Mouse (Mus musculus) cerebellum, postnatal 36 days (tissue): ENCODE results near the gene Slc25a21.
A peak's percentile ranks its signal among the peaks of the same experiment; 100 is the strongest.

ENCODE experiments used
- DNase-seq, 2 experiments: peaks; one replicate each; pipeline ENCODE4 v3.0.0; 2021 to 2022; ENCODE audit warnings: mixed read lengths in 2 of 2

Gene Slc25a21

DNA sequence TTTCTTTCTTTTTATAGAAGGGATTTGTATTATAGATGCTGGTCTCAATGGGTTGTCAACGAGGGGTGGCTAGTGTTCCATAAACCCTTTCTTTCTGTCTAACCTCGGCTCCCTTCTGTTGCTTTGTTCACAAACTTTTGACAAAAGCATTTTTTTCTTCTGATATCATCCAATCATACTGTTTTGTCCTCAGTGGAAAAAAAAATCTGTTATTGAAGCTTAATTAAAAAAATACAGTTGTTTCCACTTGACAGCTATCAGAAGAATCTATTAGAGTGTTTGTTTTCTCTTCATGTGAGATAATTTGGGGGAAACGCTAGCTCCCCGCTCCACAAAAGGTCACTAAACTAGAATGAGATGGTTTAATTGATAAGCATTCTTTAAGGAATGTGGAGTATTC, 469.6 kb downstream of the Slc25a21 start:
- no peak for DNase-seq

DNA sequence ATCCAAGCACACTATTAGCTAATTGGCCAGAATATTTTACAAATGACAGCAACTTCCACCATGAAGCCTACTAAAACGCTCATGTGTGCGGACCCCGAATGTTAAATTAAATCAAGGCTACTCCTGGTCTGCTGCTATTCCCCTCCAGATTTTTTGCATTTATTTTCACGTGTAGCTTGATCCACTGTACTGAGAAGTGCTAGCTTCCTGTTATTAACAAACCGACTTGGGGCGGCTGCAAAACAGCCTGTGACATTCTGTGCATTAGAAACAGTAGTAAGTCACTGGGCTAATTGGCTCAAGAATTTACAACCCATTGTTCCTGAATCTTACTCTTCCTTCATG, 478.6 kb downstream of the Slc25a21 start:
- no peak for DNase-seq

DNA sequence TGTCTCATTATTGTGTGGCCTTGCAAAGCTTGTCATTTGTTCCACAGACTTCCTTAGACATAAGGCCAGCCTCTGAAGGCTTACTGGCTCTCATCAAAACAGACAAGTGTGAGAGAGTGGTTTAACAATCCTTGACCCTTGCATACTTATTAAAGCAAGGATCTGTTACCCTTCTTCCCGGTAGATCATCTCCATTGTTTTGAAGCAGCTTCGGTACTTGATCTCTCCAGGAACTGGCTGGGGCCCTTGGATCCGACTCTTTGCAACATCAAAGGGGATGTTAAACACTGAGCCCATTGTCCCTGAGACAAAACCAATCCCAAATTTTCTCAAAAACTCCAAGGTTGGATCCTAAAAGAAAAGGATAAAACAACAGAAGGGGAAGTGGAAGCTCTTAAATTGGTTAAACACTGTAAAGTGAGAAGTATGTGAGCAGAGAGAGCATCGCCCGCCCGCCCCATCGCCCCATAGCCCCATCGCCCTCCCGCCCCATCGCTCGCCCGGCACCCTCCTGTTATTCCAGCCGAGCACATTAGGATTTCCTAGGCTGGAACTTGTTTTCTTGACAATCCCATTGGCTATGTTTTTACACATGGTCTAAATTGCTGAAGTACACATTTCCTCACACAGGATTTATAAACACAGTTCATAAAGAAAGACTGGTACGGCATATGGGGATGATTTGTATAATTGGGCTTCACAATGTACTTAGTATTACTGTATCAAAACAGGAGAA, 479.1 kb downstream of the Slc25a21 start:
- DNase-seq: no peak

- DNase-seq: no peak
These were observed 496.3 kb downstream of the Slc25a21 start for GRCm38 (mm10) chr12:56701004-56701403.

- no peak for DNase-seq
These were observed 497.1 kb downstream of the Slc25a21 start for GRCm38 (mm10) chr12:56699915-56700900.

DNA sequence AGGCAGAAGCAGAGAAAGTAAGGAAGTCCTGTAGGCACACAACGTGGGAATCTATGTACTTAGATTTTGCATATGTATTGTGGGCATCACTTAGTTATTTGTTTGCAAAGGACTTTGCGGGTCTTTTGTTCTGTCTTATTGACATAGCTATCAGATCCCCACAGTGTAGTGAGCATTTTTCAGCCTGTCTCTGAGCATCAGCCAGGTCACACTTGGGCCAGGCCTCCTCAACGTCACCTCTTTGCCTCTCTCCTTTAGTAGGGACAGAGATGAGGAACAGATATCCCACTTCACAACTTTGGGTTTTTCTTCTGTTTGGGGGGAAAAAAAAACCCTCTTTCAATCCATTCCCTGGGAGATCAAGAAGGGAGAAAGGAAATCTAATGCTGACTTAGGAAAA, 497.9 kb downstream of the Slc25a21 start:
- DNase-seq: no peak

DNA sequence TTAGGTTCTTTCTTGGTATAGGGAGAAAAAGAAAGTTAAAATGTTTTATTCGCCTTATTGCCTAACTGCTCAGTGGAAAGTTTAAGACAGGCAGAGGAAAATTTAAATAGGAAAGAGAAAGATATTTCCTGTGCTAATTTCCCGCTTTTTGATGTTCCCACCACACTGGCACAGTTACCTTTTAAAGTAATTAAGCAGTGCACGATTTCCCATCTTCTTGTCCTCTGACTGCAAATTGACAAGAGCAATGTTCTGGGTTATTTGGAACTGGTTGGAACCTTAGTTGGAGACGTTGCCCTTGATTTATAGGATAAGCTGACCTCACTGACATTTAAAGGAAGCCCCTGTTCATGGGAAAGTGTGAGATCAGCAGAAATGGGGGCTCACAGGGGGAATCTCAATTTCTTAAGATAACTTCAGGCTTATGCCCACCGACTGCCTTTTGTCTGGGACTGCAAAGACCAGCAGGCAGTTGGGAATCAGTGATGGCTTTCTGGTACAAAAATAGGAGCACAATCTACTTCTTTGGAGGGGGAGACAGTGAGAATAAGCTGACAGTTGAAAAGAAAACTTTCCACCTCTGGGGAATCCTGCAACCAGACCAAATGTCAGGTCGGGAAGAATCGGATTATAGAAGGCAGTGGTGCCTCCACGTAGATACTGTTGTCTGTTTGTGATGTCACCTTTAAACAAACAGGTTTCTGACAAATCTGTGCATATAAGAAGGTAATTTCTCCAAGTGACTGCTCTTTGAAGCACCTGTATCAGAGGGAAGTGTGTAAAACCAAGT, 498.9 kb downstream of the Slc25a21 start:
- no peak for DNase-seq

GRCm38 (mm10) chr12:56697785-56698184, 499.5 kb downstream of the Slc25a21 start:
- DNase-seq: no peak

DNA sequence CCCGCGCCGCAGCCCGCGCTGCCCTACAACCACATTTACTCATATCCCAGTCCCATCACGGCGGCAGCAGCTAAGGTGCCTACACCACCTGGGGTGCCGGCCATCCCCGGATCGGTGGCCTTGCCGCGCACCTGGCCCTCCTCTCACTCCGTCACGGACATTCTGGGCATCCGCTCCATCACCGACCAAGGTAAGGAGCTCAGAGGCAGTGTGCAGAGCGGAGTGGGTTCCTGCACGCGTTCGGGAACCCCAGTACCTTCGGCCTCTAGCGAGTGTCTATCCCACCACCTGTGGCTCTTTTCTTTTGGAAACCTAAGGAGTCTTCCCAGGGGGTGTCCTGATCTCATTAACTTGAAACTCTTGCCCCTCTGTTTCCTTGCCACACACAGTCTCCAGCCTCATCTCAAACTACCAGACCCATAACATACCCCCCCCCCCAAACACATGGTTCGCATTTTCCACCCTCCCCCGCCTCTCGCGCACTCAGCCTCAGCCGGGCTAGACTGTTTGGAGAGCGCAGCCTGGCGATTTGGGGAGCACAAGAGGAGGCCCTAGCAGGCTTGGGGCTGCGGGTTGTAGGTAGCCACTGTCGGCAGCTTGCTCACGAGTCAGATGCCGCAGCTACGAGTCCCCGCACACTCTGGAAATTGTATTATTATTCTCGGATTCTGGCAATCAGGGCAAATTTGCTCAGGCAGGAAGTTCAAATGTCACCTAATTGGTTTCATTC, 500.1 kb downstream of the Slc25a21 start:
- DNase-seq: no peak

DNA sequence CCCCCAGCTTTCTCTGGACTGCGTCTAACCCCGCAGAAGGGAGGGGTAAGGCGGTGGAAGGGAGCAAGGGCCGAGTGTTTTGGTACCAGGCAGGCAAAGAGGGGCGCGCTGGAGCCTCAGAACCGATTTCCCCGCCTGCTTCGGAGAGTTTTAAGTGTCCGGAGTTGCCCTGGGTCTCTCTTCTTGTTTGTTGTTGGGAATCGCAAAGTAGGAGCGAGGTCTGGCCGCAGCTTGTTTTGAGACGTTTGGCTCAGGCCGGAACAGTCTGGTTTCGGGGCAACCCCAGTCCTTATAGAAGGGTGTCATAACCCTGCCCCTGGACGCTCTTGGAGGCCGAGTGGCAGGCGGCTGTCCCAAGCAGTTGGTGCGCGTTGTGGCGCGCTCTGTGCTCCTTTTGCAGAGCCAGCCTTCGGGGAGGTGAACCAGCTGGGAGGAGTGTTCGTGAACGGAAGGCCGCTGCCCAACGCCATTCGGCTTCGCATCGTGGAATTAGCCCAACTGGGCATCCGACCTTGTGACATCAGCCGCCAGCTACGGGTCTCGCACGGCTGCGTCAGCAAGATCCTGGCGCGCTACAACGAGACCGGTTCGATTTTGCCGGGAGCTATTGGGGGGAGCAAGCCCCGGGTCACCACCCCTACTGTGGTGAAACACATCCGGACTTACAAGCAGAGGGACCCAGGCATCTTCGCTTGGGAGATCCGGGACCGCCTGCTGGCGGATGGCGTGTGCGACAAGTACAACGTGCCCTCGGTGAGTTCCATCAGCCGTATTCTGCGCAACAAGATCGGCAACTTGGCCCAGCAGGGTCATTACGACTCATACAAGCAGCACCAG, 500.9 kb downstream of the Slc25a21 start:
- DNase-seq: no peak

DNA sequence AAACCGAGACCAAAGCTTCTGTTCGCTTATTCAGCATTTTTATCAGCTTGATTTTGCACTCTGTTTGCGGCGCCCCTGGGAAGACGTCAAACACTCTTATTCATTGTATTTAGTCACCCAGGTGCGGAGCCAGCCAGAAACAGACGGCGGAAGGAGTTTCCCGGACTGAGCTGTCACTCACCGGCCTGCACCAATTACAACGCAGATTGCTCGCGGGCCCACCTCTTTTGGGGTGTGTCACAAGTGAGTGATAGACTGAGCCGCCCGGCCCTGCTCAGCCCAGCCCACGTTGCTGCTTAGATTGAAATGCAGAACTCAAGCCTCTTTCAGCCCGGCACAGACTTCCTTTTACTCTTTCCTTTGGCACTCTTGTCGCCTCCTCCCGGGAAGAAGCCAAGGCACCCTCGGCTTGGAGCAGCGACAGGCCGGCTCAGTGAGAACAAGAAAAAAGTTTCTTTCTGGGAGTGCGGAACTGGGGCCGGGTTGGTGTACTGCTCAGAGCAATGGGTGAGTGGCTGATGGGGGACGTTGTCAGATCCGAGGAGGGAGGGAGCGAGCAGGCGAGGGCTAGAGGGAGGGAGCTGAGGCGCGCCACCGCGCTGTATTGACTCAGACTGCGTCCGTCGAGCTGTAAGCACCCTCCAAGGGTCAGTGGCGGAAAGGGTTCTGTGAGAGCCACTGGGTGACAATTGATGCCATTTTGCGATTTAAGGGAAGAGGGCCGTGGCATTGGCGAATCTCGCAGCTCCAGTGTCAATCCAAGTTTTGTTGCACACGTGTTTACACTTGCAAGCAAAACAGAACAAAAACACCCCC, 501.7 kb downstream of the Slc25a21 start:
- DNase-seq: peak in 1 of 2 experiments; percentile 14

DNA sequence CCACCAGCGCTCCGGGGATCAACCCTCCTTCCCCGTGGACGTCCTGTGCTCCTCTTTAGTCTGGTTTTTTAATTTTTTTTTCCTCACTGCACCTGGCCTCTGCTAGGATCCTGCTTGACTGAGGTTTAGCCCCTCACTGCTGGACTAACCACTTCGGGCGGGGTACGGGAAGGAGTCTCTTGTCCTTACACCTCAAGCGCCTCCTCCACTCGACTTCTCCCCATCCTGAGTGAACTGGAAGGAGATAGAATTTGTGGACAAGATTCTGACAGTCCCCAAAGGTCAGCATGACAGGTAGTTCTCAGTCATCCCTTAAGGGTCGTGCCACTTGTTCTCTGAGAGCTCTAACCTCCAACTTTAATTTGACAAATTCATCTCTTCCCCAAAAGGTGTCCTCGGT, 502.3 kb downstream of the Slc25a21 start:
- no peak for DNase-seq

- DNase-seq: no peak
These were observed 502.9 kb downstream of the Slc25a21 start for GRCm38 (mm10) chr12:56694361-56694760.

GRCm38 (mm10) chr12:56693411-56694098, 503.7 kb downstream of the Slc25a21 start:
- DNase-seq: no peak

GRCm38 (mm10) chr12:56692536-56692935, 504.7 kb downstream of the Slc25a21 start:
- no peak for DNase-seq

DNA sequence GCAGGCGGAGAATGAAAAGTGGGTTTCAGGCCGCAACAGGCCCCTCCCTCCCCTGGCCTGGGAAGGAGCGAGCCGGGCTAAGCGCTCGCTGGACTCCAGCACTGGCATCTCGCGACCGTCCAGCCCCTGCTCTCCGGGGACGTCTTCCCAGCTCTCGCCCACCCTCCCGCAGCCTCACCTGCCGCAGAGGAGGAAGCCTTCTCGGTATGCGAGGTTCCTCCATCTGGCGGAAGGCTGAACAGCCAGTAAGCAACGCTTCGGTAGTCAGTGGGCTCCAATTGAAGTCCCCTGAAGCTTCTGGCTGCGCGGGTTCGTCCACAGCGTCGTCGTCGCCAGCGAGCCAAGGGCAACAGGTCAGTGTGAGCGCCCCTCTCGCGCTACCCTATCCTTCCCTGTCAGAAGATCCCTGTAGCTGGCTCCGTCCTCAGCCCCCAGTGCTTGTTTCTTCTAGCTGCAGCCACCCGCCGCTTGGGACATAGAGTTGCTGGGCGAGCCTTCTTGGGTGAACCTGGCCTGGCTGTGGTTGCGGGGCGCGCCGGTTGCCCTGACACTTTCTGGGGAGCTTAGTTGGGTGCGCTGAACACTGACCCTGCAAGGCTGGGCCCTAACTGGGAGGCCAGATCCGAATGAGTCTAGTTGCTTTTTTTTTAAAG, 505.7 kb downstream of the Slc25a21 start, which contains the start of gene Pax9:
Pax9 (plus strand) TSS at position 341 of the 653 bp plus-strand sequence.
- DNase-seq: no peak

DNA sequence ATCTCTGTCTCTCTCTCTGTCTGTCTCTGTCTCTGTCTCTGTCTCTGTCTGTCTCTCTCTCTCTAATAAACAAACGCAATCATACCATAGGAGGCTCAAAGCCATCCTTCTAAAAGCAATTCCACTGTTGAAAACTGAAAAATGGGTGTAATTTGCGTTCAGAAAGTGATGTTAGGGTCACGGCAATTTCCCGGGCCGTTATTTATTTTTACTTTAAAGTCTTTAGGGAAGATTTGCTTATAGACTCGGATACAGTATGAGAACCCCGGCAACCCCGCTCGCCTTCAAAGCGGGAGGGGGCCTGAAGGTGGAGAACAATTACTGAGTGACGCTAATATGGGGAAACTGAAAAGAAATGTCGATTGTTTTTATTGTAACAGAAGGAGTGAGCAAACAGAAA, 506.3 kb downstream of the Slc25a21 start:
- DNase-seq: no peak

DNA sequence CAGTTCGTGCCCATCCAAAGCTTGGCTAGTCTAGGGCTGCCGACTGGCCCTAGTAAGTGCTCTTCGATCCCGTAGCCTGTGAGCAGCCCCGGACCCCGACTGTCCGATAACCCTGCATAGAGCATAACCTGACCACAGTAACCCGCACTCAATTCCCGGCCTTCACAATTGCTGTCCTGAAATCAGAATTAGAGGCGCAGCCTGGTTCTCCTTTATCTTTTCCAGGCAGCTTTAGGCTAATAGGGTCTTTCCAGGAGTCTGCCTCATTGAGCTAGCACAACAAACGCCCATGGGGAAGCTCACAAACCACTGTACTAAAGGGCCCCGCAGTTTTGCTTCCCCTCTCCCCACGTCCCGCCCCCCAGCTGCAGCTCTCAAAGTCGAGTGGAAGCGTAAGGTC, 506.9 kb downstream of the Slc25a21 start:
- no peak for DNase-seq

DNA sequence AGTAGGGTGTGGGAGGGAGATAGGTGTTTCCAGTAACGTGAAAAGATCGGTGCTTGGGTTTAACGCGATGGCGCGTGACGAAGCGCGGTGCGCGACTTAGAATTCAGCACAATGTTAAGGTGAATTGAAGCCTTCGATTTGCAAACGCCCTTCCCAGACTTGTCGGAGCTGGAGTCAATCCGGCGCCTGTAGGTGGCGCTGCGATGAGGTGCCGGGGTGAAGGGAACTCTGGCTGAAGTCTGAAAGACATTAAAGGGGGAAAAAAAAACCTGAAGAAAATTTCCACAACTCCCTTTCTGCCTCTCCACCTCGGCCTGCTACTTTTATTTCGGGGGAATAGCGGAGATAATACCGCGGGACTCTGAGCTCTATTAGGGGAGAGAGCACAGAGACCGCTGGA, 507.5 kb downstream of the Slc25a21 start:
- no peak for DNase-seq
